Mouse (Mus musculus): ENCODE results near the gene Rab3gap1.

DNA sequence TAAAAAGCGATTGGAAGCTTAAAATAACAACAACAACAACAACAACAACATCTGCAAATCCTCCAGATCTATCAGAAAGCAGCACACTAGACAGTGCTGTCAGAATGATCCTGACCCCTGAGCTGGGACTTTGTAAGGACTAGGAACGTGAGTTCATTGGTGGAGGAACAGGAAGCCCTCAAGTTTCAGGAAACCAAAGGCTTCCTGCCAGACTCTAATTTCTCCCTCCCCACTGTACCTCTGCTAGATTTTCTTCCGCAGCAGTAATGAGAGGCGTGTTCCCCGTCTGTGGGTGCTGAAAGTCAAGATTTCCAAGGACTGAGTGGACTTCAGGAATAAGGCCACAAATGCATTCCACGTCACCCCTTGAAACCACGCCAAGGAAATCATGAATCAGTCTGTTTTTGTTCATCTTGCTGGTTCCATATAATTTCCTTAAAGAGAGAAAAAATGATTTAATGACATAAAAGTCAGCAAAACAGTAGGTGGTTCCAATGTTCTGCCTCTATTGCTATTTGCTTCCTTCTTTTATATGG lies 18.4 kb upstream of the Rab3gap1 start:
- TF ChIP-seq POLR2A (IDR thresholded peaks at IDR 0.05; ENCODE audit: borderline replicate concordance, low read depth, low read length) = no peak
- TF ChIP-seq CTCF (IDR thresholded peaks at IDR 0.05; ENCODE audit: low read depth, low read length) = no peak

All from bone marrow macrophage, adult 2 months (primary cell).